Mouse (Mus musculus) limb, embryonic 15.5 days (tissue): ENCODE measurements around the gene Art2b. TPM values are rescaled to one million over a fixed set of nuclear protein-coding genes. Genes with fewer than 3 reads are reported as not detected.
"Not testable (repeated sequence)": the region's sequence is repeated elsewhere in the genome, so short reads cannot be mapped to it uniquely, and the experiment has no call there.

ENCODE experiments used
- ATAC-seq: fragments of 200-750 bp; cut with Nextera tagmentation; 2 replicates; pipeline ENCODE4 v1.8.0; 2017; ENCODE audit warnings: low read depth, moderate TSS enrichment; ENCODE audit not compliant: insufficient number of reproducible peaks, low FRiP score, low TSS enrichment
- H3K27ac ChIP-seq: fragments of 300-500 bp; sonication (generic); 2 replicates; pipeline ENCODE4 v1.5.1; 2015; ENCODE audit warnings: moderate library complexity, mild to moderate bottlenecking, inconsistent platforms
- H3K27me3 ChIP-seq: fragments of 300-500 bp; sonication (generic); 2 replicates; pipeline ENCODE4 v1.6.1; 2015; ENCODE audit warnings: inconsistent platforms
- H3K36me3 ChIP-seq: fragments of 300-500 bp; sonication (generic); 2 replicates; pipeline ENCODE4 v1.6.1; 2015; ENCODE audit warnings: inconsistent platforms
- H3K4me1 ChIP-seq: fragments of 300-500 bp; sonication (generic); 2 replicates; pipeline ENCODE4 v1.6.1; 2015; ENCODE audit warnings: inconsistent platforms
- H3K4me2 ChIP-seq: fragments of 300-500 bp; sonication (generic); 2 replicates; pipeline ENCODE4 v1.6.1; 2015; ENCODE audit warnings: mild to moderate bottlenecking, inconsistent platforms
- H3K4me3 ChIP-seq: fragments of 300-500 bp; sonication (generic); 2 replicates; pipeline ENCODE4 v1.5.1; 2015; ENCODE audit warnings: mild to moderate bottlenecking, inconsistent platforms
- H3K9ac ChIP-seq: fragments of 300-500 bp; sonication (generic); 2 replicates; pipeline ENCODE4 v1.6.1; 2015; ENCODE audit warnings: inconsistent platforms
- H3K9me3 ChIP-seq: fragments of 300-500 bp; sonication (generic); 2 replicates; pipeline ENCODE4 v1.6.1; 2016; ENCODE audit warnings: inconsistent platforms
- WGBS: fragments of 180-500 bp; shearing (Covaris S2); methylation state at CpG from one replicate; pipeline ENCODE4 v1.1.7; 2015; 5-methylcytosine and 5-hydroxymethylcytosine counted together
- polyA plus RNA-seq: library from polyadenylated mRNA; unstranded; fragments of >200 nt; fragmentation: Nextera tagmentation; extraction: Ambion mirVana; gene quantifications from 2 replicates; pipeline ENCODE4 v1.2.1, GENCODE M21; 2015

Gene Art2b
- not detected in 2 replicates for polyA plus RNA-seq

DNA sequence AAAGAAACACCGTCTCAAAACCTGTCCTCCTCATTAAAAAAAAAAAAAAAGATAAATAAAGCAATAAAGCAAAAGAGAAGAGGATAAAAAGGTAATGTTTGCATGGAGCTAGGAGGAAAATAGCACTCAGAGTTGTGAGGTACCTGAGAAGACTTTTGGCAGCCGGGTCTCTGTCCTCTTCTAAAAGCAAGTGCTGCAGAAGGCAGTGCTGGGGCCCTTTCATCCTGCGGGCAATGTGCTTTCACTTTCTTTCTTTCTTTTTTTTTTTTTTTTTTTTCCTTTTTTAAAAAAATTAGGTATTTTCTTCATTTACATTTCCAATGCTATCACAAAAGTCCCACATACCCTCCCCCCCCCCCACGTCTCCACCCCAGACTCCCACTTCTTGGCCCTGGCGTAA, at the start of gene Art2b:
Gene Art2b (minus strand): TSS at position 193 of the 400 bp plus-strand sequence.
- H3K36me3 ChIP-seq = no peaks in the 10 kb centered on the region
- no peak within 1 kb of the TSS for H3K27ac ChIP-seq
- H3K4me2 ChIP-seq = no peak within 1 kb of the TSS
- H3K9me3 ChIP-seq = no peaks in the 10 kb centered on the region
- no peak for ATAC-seq
- H3K4me3 ChIP-seq = no peak within 1 kb of the TSS
- 82% methylated on average over 5 of the region's 5 CpGs for whole genome bisulfite sequencing
- H3K4me1 ChIP-seq = no peaks in the 10 kb centered on the region
- no peak within 1 kb of the TSS for H3K9ac ChIP-seq
- no peaks in the 10 kb centered on the region for H3K27me3 ChIP-seq

DNA sequence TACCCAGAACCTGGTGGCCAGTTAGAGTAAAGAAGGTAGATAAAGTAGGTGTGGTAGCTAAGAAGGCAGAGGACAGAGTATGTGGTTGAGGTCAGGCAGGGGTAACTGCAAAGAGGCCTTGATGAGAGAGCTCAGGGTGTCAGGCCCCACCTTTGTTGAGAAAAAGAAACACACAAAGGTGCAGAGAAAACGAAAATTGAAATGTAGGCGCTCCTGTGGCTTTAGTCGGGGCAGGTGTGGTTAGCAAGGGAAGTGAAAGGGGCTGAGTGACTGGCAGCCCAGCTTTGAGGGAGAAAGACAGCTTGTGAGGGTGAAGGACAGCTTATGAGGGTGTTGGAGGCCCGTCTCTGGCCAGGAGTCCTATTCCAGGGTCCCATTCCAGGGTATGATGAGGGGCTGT, 49.1 kb upstream of the Art2b start:
- H3K4me2 ChIP-seq = no peak overlapping the region
- no peak overlapping the region for H3K9ac ChIP-seq
- WGBS = 80% methylated on average over 4 of the region's 4 CpGs
- no peaks in the 10 kb centered on the region for H3K9me3 ChIP-seq
- H3K4me1 ChIP-seq = no peaks in the 10 kb centered on the region
- no peak for ATAC-seq
- H3K4me3 ChIP-seq = no peak overlapping the region
- H3K27ac ChIP-seq = no peak overlapping the region
- H3K36me3 ChIP-seq = no peaks in the 10 kb centered on the region
- H3K27me3 ChIP-seq = peaks cover 2% of the 10 kb centered on the region; the same call in 1 of the 2 replicates

DNA sequence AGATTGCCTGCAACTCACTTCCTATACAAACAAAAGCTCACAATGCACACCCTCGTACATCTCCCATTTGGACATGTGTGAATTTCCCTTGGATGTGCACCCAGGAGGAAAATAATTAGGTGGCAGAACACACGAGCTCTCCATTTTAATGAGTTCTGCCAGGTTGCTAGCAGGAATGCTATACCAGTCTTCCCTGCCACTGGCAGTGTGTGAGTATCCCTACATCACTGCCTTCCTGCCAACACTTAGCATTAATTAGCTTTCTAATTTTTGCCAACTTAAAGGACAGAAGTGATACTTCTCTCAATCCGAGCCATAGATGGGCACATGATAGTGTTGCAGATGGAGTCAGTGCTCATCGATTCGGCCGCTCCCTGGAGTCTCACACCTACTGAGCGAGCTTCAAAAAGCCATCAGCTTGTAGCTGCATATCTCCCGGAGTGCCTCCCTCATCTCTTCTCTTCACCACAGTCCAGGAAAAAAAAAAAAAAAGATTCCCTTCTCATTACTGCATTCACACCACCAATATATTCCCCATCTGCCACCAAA, 48.3 kb upstream of the Art2b start:
- no peak for ATAC-seq
- Histone ChIP-seq H3K36me3 (no peaks in the 10 kb centered on the region), H3K27me3 (no peaks in the 10 kb centered on the region), H3K9me3 (no peaks in the 10 kb centered on the region), H3K4me1 (no peaks in the 10 kb centered on the region), H3K4me2 (no peak overlapping the region), H3K9ac (no peak overlapping the region), H3K27ac (no peak overlapping the region), H3K4me3 (no peak overlapping the region)
- 76% methylated on average over 8 of the region's 8 CpGs for WGBS

GRCm38 (mm10) chr7:101628481-101628880, 43.1 kb upstream of the Art2b start:
- no peak overlapping the region for H3K4me3 ChIP-seq
- ATAC-seq = no peak
- WGBS = 68% methylated on average over 2 of the region's 2 CpGs
- no peak overlapping the region for H3K27ac ChIP-seq
- H3K36me3 ChIP-seq = no peaks in the 10 kb centered on the region
- no peaks in the 10 kb centered on the region for H3K9me3 ChIP-seq
- H3K4me2 ChIP-seq = no peak overlapping the region
- no peak overlapping the region for H3K9ac ChIP-seq
- no peaks in the 10 kb centered on the region for H3K27me3 ChIP-seq
- H3K4me1 ChIP-seq = no peaks in the 10 kb centered on the region

GRCm38 (mm10) chr7:101627166-101627565, 41.8 kb upstream of the Art2b start:
- not testable (repeated sequence) for ATAC-seq, H3K36me3 ChIP-seq, H3K4me3 ChIP-seq, H3K9ac ChIP-seq, H3K27me3 ChIP-seq, H3K9me3 ChIP-seq, H3K27ac ChIP-seq, H3K4me1 ChIP-seq, H3K4me2 ChIP-seq
- 66% methylated on average over 7 of the region's 7 CpGs for WGBS

DNA sequence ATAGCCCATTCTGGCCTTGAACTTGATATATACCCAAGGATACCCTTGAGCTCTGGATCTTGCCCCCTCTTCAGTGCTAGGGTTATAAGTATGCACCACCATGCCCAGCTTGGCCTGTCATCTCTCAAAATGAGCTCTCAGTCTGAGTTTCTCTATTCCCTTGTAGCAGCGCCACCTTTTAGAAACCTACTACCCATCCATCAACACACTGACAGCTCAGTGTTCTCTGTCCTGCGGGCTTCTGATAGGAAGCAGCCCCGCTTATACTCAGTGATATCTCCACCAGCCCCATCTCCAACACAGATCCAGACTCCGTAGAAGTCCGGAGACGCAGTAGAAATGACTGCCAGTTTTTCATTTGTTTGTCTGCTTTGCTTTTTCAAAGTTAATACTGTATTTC, 38.9 kb upstream of the Art2b start:
- 72% methylated on average over 6 of the region's 6 CpGs for WGBS
- Histone ChIP-seq H3K4me3 (no peak overlapping the region), H3K9me3 (no peaks in the 10 kb centered on the region), H3K27me3 (no peaks in the 10 kb centered on the region), H3K9ac (no peak overlapping the region), H3K36me3 (no peaks in the 10 kb centered on the region), H3K4me1 (no peaks in the 10 kb centered on the region), H3K4me2 (no peak overlapping the region), H3K27ac (no peak overlapping the region)
- no peak for ATAC-seq

DNA sequence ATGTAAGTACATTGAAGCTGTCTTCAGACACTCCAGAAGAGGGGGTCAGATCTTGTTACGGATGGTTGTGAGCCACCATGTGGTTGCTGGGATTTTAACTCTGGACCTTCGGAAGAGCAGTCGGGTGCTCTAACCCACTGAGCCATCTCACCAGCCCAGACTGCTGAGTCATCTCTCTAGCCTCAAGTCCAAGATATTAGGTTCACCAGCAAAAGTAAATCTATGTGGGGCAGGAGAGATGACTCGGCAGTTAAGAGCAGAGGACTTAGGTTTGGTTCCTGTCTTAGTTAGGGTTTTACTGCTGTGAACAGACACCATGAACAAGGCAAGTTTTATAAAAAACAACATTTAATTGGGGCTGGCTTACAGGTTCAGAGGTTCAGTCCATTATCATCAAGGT, 36.5 kb upstream of the Art2b start:
- not testable (repeated sequence) for H3K4me3 ChIP-seq, H3K9me3 ChIP-seq, H3K4me1 ChIP-seq, H3K36me3 ChIP-seq, H3K27ac ChIP-seq, ATAC-seq, H3K27me3 ChIP-seq, H3K9ac ChIP-seq, H3K4me2 ChIP-seq
- whole genome bisulfite sequencing = 84% methylated on average over 4 of the region's 4 CpGs

- Histone ChIP-seq H3K4me3 (no peak overlapping the region), H3K9me3 (no peaks in the 10 kb centered on the region), H3K4me2 (no peak overlapping the region), H3K27ac (no peak overlapping the region), H3K9ac (no peak overlapping the region), H3K4me1 (no peaks in the 10 kb centered on the region), H3K36me3 (no peaks in the 10 kb centered on the region), H3K27me3 (no peaks in the 10 kb centered on the region)
- 28% methylated on average over 4 of the region's 4 CpGs for WGBS
- ATAC-seq = no peak
These were observed 35.0 kb upstream of the Art2b start for GRCm38 (mm10) chr7:101620373-101620772.

DNA sequence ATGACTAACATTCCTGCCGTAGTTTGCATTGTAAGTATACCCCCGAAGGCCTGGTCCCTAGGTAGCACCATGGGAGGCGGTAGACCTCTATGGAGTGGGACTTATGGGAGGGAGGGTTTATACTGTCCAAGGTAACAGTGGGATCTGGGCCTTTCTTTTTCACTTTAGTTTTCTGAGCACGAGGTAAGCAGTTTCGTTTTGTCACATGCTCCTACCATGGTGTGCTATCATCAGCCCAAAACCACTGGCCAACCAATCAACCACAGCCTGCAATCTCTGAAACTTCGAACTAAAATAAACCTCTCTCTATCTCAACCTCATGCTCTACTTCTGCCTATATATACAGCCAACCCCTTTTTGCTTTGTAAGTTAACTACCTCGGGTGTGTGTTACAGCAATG, 32.9 kb upstream of the Art2b start:
- 79% methylated on average over 7 of the region's 7 CpGs for WGBS

DNA sequence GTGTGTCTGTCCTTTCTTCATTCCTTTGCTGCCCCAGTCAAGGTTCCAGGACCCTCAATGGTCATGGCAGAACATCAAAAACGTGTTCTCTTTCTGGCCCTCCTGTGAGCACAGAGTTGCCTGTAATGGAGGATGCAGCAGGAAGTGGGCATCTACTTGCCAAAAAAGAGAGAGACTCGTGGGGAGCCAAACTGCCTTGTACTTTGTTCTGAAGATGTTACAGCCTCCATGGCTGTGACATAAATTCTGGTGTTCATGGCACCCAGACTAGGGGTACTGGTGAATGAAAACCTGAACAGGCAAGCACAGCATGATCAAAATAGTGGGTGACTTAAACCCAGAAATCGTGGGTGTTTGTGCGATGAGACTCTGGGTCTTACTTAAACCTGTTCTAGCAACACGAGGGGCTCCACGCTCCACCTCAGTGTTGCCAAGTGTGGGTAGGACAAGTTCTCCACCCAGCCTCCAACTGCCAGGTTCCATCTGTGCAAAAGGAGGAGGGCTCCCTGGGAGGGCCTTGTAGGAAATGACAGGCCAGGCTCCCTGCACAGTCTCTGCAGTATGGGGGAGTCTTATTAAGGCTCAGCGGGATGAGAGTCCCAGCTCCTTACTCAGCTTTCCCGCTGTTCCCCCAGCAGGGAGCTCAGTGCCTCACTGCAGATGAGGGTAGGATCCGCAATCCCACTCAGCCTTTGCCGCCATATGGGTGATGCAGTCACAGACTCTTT, 32.2 kb upstream of the Art2b start:
- Histone ChIP-seq H3K9me3 (no peaks in the 10 kb centered on the region), H3K9ac (no peak overlapping the region), H3K4me2 (no peak overlapping the region), H3K27me3 (no peaks in the 10 kb centered on the region), H3K27ac (no peak overlapping the region), H3K36me3 (no peaks in the 10 kb centered on the region), H3K4me3 (no peak overlapping the region), H3K4me1 (no peaks in the 10 kb centered on the region)
- ATAC-seq = no peak
- WGBS = 63% methylated on average over 10 of the region's 10 CpGs

More for the DNA sequence above, 32.9 kb upstream of the Art2b start:
- H3K4me3 ChIP-seq = no peak overlapping the region
- H3K27ac ChIP-seq = no peak overlapping the region
- no peaks in the 10 kb centered on the region for H3K4me1 ChIP-seq
- ATAC-seq = no peak
- no peaks in the 10 kb centered on the region for H3K27me3 ChIP-seq
- no peak overlapping the region for H3K4me2 ChIP-seq
- H3K9ac ChIP-seq = no peak overlapping the region
- no peaks in the 10 kb centered on the region for H3K9me3 ChIP-seq
- no peaks in the 10 kb centered on the region for H3K36me3 ChIP-seq

GRCm38 (mm10) chr7:101616136-101616835, 30.9 kb upstream of the Art2b start:
- ATAC-seq = no peak

DNA sequence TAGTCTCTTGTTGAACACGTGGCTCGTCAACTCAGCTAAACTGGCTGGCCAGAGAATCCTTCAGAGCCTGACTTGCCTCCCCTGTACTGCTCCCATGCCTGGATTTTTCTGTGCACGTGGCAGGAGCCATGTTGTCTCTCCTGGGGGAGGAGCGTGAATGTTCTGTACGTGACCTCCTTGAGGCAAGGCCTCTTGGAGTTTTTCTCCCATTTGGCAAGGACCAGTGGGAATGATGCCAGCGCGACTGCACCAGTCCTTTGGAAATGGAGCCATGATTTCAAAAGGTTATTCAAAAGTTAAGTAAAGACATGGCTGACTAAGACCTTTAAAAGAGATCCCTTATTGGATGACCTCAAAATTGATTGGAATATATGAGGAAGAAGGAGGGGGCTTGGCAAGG, 30.0 kb upstream of the Art2b start:
- no peaks in the 10 kb centered on the region for H3K36me3 ChIP-seq
- H3K9ac ChIP-seq = no peak overlapping the region
- ATAC-seq = no peak
- H3K27me3 ChIP-seq = no peaks in the 10 kb centered on the region
- 71% methylated on average over 7 of the region's 7 CpGs for WGBS
- H3K4me3 ChIP-seq = no peak overlapping the region
- no peak overlapping the region for H3K4me2 ChIP-seq
- no peak overlapping the region for H3K27ac ChIP-seq
- H3K9me3 ChIP-seq = no peaks in the 10 kb centered on the region
- no peaks in the 10 kb centered on the region for H3K4me1 ChIP-seq

More at GRCm38 (mm10) chr7:101616136-101616835, 30.9 kb upstream of the Art2b start:
- no peak overlapping the region for H3K9ac ChIP-seq
- no peak overlapping the region for H3K4me2 ChIP-seq
- H3K27me3 ChIP-seq = no peaks in the 10 kb centered on the region
- no peaks in the 10 kb centered on the region for H3K4me1 ChIP-seq
- H3K4me3 ChIP-seq = no peak overlapping the region
- WGBS = 81% methylated on average over 6 of the region's 6 CpGs
- no peak overlapping the region for H3K27ac ChIP-seq
- no peaks in the 10 kb centered on the region for H3K36me3 ChIP-seq
- H3K9me3 ChIP-seq = no peaks in the 10 kb centered on the region
